Mouse (Mus musculus) megakaryocyte-erythroid progenitor cell, adult 5-6 weeks (primary cell): Measurements from ENCODE around the gene Vav1. TPM values are rescaled to one million over a fixed set of nuclear protein-coding genes. Genes with fewer than 3 reads are reported as not detected.
"Not testable (repeated sequence)": the region's sequence is repeated elsewhere in the genome, so short reads cannot be mapped to it uniquely, and the experiment has no call there.

ENCODE experiments used
- ATAC-seq: replicated peaks from 2 replicates; pipeline ENCODE4 v1.8.0; 2016; ENCODE audit warnings: mild to moderate bottlenecking, inconsistent platforms; ENCODE audit not compliant: severe bottlenecking, poor library complexity, low FRiP score, low TSS enrichment
- total RNA-seq, 2 experiments: library from RNA; stranded (forward) in 1 of 2; stranded (reverse) in 1 of 2; fragments of 200-1000, 215-1000 nt in 1 of 2; fragments of >200 nt in 1 of 2; fragmentation: Nextera tagmentation in 1 of 2; gene quantifications; 2 replicates each; pipeline ENCODE4 v1.2.3; 2014 to 2017

Gene Vav1
- total RNA-seq, 2 experiments from 2014 or later = 39.2 to 86.4 TPM

DNA sequence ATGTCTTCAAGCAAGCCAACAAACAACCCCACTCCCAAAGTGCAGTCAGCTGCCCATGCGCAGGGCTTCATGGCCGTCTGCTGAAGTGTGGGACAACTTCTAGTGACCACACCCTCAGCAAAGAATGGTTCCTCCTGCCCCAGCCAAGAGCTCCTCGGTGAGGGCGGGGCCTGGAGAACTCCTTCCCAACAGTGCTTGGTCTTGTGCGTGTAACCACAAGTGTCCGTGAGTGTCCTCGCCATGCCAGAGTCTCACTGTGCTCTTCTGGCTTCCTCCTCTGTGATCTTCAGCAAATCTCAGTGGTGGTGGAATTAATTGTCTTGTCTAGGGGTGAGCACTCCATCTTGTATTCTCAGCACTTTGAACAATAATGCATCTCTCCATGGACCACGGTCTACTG is 52.1 kb downstream of the Vav1 start:
- ATAC-seq = no peak

DNA sequence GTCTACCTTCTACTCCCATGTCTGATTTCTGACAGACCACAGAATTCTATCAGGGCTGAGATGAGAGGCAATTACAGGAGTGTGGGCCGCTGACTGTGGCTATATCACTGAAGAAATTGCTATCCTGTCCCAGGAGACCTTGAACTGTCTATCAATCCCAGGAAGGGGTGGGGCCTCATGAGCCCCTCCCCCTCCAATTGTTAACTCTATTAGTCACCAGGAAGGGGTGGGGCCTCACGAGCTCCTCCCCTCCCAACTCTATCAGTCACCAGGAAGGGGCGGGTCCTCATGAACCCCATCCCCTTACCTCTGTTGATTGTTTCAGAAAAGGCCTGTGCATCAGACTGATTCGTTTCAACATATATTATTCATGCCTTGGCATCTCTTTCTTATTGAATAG is 53.3 kb downstream of the Vav1 start:
- ATAC-seq = peak; percentile 25; the same call in 1 of the 2 replicates

DNA sequence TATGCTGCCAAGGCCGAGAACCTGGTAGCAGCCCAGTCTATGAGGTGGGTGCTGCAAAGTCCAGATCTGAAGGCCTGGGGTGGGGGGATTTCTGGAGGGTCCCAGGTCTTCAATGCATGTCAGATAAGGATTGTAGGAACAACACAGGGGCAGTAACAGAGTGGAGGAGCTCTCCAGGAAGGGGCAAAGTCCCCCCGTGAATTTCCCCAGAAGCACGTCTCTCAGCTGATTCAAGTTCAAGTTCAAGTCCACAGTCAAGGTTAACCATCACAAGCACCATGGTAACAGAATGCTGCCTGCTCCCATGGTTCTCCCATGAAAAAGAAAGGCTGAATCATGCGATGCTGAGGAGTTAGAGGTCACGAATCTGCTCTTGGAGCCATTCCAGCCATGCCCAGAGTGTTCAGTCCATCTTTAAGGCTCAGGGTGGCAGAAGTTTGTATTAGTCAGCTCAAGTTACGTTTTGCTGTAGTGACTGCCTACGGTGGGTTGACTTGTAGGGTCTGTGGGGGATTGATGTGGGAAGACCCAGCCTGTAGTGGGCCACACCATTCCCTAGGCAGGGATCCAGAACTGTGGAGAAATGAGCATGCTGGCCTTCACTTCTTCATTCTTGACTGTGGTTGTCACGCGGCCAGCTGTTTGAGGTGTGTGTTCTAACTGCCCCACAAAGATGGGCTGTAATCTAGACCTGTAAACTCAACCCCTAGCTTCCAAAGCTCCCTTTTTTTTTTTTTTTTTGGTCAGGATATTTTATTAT is 55.3 kb downstream of the Vav1 start:
- no peak for ATAC-seq

DNA sequence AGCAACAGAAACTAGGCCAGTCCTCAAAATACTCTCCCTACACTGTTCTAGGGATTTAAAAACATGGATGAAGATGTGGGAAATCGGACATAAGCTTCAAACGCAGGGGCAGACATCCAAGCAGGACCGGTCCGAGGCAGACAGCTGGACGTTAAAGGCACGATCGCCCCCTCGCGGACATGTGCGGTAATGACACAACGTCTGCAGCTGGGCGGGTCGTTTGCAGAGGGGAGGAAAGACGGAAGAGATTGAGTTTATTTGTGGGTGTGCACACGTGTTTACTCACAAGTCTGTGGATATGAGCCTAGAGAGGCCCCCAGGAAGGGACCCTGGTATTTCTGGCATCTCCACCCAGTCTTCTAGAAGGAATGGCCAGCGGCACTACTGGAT is 55.9 kb downstream of the Vav1 start:
- peak; percentile 66 for ATAC-seq

DNA sequence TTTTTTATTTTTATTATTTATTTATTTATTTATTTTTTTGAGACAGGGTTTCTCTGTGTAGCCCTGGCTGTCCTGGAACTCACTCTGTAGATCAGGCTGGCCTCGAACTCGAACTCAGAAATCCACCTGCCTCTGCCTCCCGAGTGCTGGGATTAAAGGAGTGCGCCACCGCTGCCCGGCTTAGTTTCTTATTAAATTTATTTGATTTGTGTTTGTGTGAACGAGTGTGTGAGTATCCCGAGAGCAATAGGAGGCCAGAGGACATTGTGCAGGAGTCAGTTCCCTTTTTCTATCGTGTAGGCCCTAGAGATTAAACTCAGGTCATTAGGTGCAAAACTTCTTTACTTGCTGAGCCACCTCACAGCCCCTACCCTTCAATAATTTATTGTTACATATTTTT is 56.3 kb downstream of the Vav1 start:
- ATAC-seq = not testable (repeated sequence)

DNA sequence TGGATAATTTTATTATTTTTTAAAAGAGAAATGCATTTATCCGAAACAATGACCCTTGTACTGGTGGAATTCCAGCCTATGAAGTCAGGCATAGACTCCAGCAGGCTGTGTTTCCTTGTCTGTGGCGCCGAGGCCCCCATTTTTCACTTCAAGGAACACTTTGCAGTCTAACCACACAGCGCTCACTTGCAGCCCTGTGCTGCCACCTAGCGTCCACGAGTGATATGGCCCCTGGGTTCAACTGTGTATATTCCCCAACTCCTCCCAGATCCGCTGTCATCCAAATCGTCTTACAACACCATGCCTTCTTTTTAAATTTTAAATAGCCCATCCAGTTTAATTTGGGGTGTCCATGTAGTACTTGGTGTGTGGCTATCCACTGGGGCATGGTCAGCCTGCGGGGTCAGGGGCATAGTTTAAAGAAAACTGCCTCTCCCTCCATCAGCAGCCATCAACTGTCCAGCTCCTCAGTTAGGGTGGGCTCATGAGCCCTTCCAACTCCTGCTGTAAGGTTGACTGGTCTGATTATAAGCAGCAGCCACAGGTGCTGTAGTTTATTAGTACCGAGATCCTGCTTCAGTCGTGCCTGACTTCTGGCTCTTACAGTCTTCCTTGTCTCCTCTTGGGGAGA is 56.9 kb downstream of the Vav1 start:
- ATAC-seq = peak; percentile 77

DNA sequence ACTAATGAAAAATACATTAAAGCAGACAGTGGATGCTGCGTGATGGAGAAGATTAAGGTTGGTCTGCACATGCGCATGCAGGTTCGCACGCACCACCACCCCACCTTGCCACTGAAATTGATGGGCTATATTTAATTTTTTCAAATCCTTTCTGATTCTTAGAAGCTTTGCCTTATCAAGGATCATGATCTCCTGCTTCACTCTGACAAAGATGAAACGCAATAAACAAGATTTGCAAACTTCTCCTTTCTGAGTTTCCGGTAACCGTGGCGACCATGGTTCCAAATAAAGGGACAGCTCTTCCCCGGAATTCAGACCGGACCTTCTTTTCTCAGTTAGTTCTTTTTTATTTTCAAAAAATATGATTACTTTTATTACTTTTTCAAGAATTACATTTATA is 59.1 kb downstream of the Vav1 start:
- ATAC-seq = no peak

DNA sequence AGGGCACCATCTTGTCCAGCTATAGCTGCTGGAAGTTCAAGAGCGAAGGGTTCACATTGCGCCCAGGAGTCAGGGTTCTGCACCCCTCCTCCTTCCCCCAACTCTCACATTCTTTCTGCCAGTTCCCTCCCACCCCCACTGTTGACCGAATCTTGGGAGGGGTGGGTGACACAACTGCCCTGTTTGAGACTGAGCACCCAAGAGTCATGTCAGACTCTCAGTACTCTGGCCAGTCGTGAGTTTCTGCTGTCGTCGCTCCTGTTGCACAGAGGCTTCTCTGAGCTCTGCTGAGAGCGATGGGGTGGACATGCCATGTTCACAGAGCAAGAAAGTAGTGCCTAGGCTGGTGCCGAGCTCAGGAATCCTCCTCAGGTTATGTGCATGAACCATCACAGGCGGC is 60.4 kb downstream of the Vav1 start:
- ATAC-seq = no peak

DNA sequence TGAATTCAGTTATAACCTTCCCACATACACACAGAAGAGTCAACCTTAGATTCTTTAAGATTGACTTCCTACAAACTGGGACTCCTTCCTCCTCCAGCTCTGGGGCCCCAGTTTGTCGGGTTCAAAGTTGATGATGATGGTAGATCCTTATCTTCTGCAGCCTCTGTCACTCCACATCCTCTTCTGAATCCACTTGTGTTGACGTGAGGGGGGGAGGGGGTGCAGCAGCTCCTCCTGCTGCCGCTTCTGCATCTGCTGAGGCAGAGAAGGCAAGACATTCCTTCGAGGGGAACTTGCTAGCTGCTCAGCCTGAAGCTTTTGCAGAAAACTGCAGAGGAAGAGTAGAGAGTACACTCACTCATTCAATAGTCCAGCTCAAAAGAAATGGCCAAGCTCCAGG is 62.7 kb downstream of the Vav1 start:
- no peak for ATAC-seq

DNA sequence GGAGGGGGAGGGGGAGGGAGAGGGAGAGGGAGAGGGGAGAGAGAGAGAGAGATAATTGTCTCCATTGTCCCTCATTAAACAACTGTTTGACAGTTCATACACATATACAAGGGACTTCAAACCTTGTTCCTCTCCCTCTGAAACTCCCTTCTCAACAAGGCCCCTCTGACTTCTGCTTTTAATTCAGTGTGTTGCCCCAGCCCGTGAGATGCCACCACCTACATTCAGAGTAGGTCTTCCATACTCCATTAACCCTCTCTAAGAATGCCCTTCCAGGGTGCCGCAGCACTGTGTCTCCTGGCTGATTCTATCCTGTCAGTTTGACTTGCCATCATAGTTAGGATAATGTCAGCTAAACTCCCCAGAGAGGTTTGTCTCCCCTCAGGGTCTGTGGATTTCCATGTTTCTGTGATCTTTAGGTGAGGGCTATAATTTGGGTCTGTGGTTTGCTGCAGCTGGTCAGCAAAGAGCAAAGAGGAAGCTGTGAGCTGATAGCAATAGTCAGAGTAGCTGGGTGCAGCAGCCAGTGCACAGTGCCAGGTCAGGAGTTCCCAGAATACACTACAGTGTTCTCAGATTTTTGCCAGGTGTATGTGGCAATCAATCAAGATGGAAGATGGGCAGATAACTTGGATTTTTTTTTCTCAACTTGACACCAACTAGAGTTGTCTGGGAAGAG is 65.3 kb downstream of the Vav1 start:
- ATAC-seq = no peak

DNA sequence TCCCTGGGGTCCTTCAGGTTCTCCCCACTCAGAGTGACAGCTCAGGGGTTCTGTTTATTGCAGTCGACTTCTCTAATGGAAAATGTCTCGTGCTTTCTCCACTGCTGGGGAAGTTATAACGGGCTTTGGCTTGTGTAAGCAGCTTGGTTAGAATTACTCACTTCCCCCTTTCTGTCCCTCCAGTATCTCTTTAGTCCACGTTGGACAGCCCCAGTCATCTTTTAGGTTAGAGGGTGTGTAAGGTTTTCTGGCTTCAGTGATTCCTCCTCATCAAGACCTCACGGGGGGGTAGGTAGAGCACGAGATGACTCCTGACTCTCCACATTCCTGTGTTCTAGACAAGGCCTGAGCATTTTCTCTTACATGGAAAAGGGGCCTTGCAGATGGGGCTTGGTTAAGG is 68.1 kb downstream of the Vav1 start:
- no peak for ATAC-seq

DNA sequence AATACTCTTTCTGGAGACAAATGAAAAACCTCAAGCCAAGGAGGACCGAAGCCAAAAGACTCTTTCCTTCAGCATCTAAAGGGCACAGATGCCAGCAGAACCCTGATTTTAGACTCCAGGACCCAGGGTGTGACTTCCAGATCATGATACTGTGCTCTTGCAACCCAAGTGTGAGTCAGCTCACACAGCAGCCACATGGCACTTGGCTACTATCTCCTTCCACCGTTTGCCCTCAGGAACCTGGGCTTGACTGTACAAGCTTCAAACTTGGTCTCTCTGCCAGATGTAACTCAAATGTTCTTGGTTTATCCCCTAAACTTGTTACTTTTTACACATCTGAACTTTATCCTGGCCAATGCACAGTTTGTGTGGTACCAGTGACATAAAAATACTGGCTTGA is 68.9 kb downstream of the Vav1 start:
- no peak for ATAC-seq

DNA sequence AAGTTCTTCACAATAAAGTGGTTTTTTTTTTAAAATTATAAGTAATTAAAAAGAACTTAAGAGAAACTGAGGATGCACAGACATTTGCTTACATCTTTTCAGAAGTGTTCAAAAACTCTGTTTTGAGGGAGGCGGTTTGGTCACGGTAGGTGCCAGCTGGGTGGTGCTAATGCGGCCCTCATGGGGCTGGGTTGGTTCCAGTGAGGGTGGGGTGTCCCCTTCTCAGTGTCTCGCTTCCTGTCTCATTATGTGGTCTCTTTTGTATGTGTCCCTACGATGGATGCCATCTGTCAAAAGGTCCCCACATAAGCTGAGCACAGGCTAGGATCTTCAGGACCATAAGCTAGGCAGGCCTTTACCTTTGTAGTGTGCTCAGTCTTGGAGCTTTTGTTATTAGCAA is 70.2 kb downstream of the Vav1 start:
- ATAC-seq = no peak

DNA sequence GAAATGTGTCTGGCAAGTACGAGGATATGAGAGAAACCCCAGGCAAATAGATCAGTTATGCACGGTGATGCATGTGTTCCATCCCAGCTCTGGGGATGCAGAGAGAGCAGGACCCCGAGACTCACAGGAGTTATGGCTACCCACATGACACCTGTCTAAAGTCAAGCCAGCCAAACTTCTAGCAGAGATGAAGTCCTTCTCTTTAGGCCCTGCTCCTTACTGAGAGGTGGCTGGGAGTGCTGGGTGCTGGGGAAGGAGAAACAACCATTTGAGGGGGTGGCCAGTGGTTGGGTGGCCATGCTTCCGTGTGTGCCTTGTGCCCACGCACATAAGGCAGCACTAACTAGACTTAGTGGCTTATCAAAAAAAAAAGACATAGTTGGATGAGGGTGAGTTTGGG is 71.3 kb downstream of the Vav1 start:
- no peak for ATAC-seq

DNA sequence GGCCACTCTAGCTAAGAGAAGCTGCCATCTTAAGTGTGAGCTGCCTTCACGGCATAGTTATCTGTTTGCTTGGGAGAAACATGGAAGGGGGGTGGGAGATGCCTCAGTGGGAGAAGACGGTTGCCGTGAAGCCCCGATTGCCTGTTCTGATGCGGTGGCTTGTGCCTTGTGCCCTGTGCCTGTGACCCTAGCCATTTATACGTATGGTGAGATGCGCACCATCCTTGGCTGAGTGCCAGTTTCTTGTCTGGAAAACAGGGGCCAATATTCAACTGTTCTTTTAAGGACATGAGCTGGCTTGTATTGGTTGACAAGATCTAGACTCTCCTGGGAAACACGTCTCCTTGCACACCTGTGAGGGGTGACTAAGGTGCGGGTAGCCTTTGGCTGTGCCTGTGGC is 72.2 kb downstream of the Vav1 start:
- ATAC-seq = no peak

DNA sequence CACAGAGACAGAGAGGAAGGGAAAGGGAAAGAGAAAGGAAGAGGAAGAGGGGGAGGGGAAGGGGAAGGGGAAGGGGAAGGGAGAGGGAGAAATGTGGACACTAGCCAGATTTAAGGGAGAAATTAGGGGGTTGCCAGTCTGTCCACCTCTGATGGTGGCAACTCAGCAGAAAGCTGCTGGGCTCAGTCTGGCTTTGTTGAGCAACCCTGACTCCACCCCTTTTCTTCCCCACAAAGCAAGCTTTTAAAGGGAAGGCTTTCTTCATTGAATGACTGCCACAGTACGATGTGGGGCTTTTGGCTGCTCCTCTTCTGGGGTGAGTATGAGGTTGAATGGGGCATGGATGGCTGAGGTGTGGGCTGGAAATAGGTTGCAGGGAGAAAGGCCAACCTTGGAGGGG is 79.5 kb downstream of the Vav1 start, which contains the start of gene Adgre1:
Gene Adgre1, plus strand, starts transcription at position 251 of the 400 bp plus-strand sequence.
- ATAC-seq = no peak

DNA sequence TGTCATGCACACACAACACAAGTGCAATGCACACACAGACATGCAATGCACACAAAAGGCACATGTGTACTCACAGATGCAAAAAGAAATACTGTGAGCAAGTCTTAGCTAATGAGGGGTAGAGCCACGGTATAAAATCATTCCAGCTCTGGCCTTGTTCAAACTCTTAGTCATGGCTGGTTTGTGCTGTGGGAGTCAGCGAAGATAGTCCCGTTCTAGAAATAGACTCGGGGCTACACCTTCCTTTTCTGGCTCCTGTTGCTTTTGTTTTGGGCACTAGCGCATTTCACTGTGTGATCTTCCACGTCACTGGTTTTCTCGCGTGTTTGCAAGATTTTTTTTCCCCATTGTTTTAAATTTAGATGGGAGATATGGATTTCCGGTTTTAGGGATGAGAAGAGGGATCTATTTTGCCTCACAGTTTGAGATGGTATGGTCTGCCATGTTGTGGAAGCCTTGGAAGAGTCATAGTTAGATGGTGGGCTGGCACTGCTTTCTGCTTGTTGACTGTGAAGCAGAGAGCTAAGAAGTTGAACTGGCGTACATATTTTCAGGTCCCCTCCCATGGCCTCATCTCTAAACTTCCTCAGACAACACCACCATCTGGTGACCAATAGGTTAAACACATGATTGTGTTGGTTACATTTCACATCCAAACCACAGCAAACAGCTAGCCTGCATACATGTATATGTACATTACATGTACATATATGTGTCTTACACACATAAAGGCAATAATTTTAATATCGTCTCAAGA is 80.8 kb downstream of the Vav1 start:
- no peak for ATAC-seq
